Mouse (Mus musculus): Measurements from ENCODE around the gene Egr2.
A peak's percentile ranks its signal among the peaks of the same experiment; 100 is the strongest.

The Egr2 gene

GRCm38 (mm10) chr10:67547850-67548260, 12.6 kb downstream of the Egr2 start:
- no peak for TF ChIP-seq NANOG (IDR thresholded peaks at IDR 0.05; ENCODE audit: borderline replicate concordance, low read length)
- TF ChIP-seq POU5F1 (IDR thresholded peaks at IDR 0.05; ENCODE audit: borderline replicate concordance, low read length), result no peak
- no peak for TF ChIP-seq CTCF (conservative IDR thresholded peaks at IDR 0.05; ENCODE audit: low read length)
- Histone ChIP-seq H3K4me3 (replicated peaks; ENCODE audit: low read length) (peak overlapping the region; percentile 91), H3K4me1 (replicated peaks; ENCODE audit: low read depth, low read length) (peaks cover 43% of the 10 kb centered on the region), H3K9me3 (ENCODE audit: low read length) (no peaks in the 10 kb centered on the region), H3K27me3 (ENCODE audit: insufficient read depth, low read length) (no peaks in the 10 kb centered on the region), H3K36me3 (ENCODE audit: insufficient read depth, low read length) (peaks cover 32% of the 10 kb centered on the region)

- TF ChIP-seq POU5F1 (IDR thresholded peaks at IDR 0.05; ENCODE audit: borderline replicate concordance, low read length) (no peak), NANOG (IDR thresholded peaks at IDR 0.05; ENCODE audit: borderline replicate concordance, low read length) (no peak), CTCF (conservative IDR thresholded peaks at IDR 0.05; ENCODE audit: low read length) (no peak)
- peak overlapping the region; percentile 91 for H3K4me3 ChIP-seq (replicated peaks; ENCODE audit: low read length)
- H3K27me3 ChIP-seq (ENCODE audit: insufficient read depth, low read length), result no peaks in the 10 kb centered on the region
- peaks cover 43% of the 10 kb centered on the region for H3K4me1 ChIP-seq (replicated peaks; ENCODE audit: low read depth, low read length)
- peaks cover 32% of the 10 kb centered on the region for H3K36me3 ChIP-seq (ENCODE audit: insufficient read depth, low read length)
- no peaks in the 10 kb centered on the region for H3K9me3 ChIP-seq (ENCODE audit: low read length)
These were observed 13.1 kb downstream of the Egr2 start for GRCm38 (mm10) chr10:67548261-67548854.

GRCm38 (mm10) chr10:67548877-67549731, 13.8 kb downstream of the Egr2 start, which contains the start of gene Ado:
Ado (minus strand) TSS chr10:67548955.
- Histone ChIP-seq H3K9me3 (ENCODE audit: low read length) (no peaks in the 10 kb centered on the region), H3K4me1 (replicated peaks; ENCODE audit: low read depth, low read length) (peaks cover 43% of the 10 kb centered on the region), H3K36me3 (ENCODE audit: insufficient read depth, low read length) (peaks cover 32% of the 10 kb centered on the region), H3K27me3 (ENCODE audit: insufficient read depth, low read length) (no peaks in the 10 kb centered on the region), H3K4me3 (replicated peaks; ENCODE audit: low read length) (peak within 1 kb of the TSS; percentile 91)
- TF ChIP-seq CTCF (conservative IDR thresholded peaks at IDR 0.05; ENCODE audit: low read length) (no peak; the same call in 1 of the 2 replicates), NANOG (IDR thresholded peaks at IDR 0.05; ENCODE audit: borderline replicate concordance, low read length) (no peak), POU5F1 (IDR thresholded peaks at IDR 0.05; ENCODE audit: borderline replicate concordance, low read length) (no peak)

- H3K9me3 ChIP-seq (ENCODE audit: low read length), result peaks cover 8% of the 10 kb centered on the region
- no peaks in the 10 kb centered on the region for H3K27me3 ChIP-seq (ENCODE audit: insufficient read depth, low read length)
- TF ChIP-seq NANOG (IDR thresholded peaks at IDR 0.05; ENCODE audit: borderline replicate concordance, low read length) (no peak), POU5F1 (IDR thresholded peaks at IDR 0.05; ENCODE audit: borderline replicate concordance, low read length) (no peak), CTCF (conservative IDR thresholded peaks at IDR 0.05; ENCODE audit: low read length) (no peak)
- H3K4me1 ChIP-seq (replicated peaks; ENCODE audit: low read depth, low read length), result peaks cover 3% of the 10 kb centered on the region; the same call in 1 of the 2 replicates
- no peak overlapping the region for H3K4me3 ChIP-seq (replicated peaks; ENCODE audit: low read length)
- H3K36me3 ChIP-seq (ENCODE audit: insufficient read depth, low read length), result no peaks in the 10 kb centered on the region
These were observed 22.8 kb downstream of the Egr2 start for GRCm38 (mm10) chr10:67558053-67558452.

- peaks cover 10% of the 10 kb centered on the region for H3K9me3 ChIP-seq (ENCODE audit: low read length)
These were observed 24.6 kb downstream of the Egr2 start for GRCm38 (mm10) chr10:67559765-67560394.

GRCm38 (mm10) chr10:67561185-67561584, 25.9 kb downstream of the Egr2 start:
- H3K9me3 ChIP-seq (ENCODE audit: low read length), result peaks cover 10% of the 10 kb centered on the region
- H3K36me3 ChIP-seq (ENCODE audit: insufficient read depth, low read length), result no peaks in the 10 kb centered on the region
- no peak overlapping the region for H3K4me3 ChIP-seq (replicated peaks; ENCODE audit: low read length)
- peaks cover 8% of the 10 kb centered on the region; the same call in 1 of the 2 replicates for H3K27me3 ChIP-seq (ENCODE audit: insufficient read depth, low read length)
- TF ChIP-seq CTCF (conservative IDR thresholded peaks at IDR 0.05; ENCODE audit: low read length) (no peak), POU5F1 (IDR thresholded peaks at IDR 0.05; ENCODE audit: borderline replicate concordance, low read length) (no peak), NANOG (IDR thresholded peaks at IDR 0.05; ENCODE audit: borderline replicate concordance, low read length) (no peak)
- peaks cover 3% of the 10 kb centered on the region; the same call in 1 of the 2 replicates for H3K4me1 ChIP-seq (replicated peaks; ENCODE audit: low read depth, low read length)

More at GRCm38 (mm10) chr10:67559765-67560394, 24.6 kb downstream of the Egr2 start:
- Histone ChIP-seq H3K4me1 (replicated peaks; ENCODE audit: low read depth, low read length) (peaks cover 3% of the 10 kb centered on the region; the same call in 1 of the 2 replicates), H3K27me3 (ENCODE audit: insufficient read depth, low read length) (peaks cover 5% of the 10 kb centered on the region; the same call in 1 of the 2 replicates), H3K36me3 (ENCODE audit: insufficient read depth, low read length) (no peaks in the 10 kb centered on the region), H3K4me3 (replicated peaks; ENCODE audit: low read length) (no peak overlapping the region)
- no peak for TF ChIP-seq CTCF (conservative IDR thresholded peaks at IDR 0.05; ENCODE audit: low read length)
- TF ChIP-seq POU5F1 (IDR thresholded peaks at IDR 0.05; ENCODE audit: borderline replicate concordance, low read length), result no peak

GRCm38 (mm10) chr10:67564509-67564908, 29.2 kb downstream of the Egr2 start:
- TF ChIP-seq POU5F1 (IDR thresholded peaks at IDR 0.05; ENCODE audit: borderline replicate concordance, low read length), result no peak
- TF ChIP-seq CTCF (conservative IDR thresholded peaks at IDR 0.05; ENCODE audit: low read length), result no peak
- TF ChIP-seq NANOG (IDR thresholded peaks at IDR 0.05; ENCODE audit: borderline replicate concordance, low read length), result no peak
- Histone ChIP-seq H3K36me3 (ENCODE audit: insufficient read depth, low read length) (no peaks in the 10 kb centered on the region), H3K9me3 (ENCODE audit: low read length) (peaks cover 3% of the 10 kb centered on the region; the same call in 1 of the 2 replicates), H3K4me1 (replicated peaks; ENCODE audit: low read depth, low read length) (no peaks in the 10 kb centered on the region), H3K4me3 (replicated peaks; ENCODE audit: low read length) (no peak overlapping the region), H3K27me3 (ENCODE audit: insufficient read depth, low read length) (peaks cover 8% of the 10 kb centered on the region; the same call in 1 of the 2 replicates)

GRCm38 (mm10) chr10:67566104-67566503, 30.8 kb downstream of the Egr2 start:
- Histone ChIP-seq H3K4me1 (replicated peaks; ENCODE audit: low read depth, low read length) (no peaks in the 10 kb centered on the region), H3K36me3 (ENCODE audit: insufficient read depth, low read length) (no peaks in the 10 kb centered on the region)
- TF ChIP-seq POU5F1 (IDR thresholded peaks at IDR 0.05; ENCODE audit: borderline replicate concordance, low read length), result no peak
- no peak for TF ChIP-seq CTCF (conservative IDR thresholded peaks at IDR 0.05; ENCODE audit: low read length)
- TF ChIP-seq NANOG (IDR thresholded peaks at IDR 0.05; ENCODE audit: borderline replicate concordance, low read length), result no peak

More at GRCm38 (mm10) chr10:67566104-67566503, 30.8 kb downstream of the Egr2 start:
- peaks cover 3% of the 10 kb centered on the region; the same call in 1 of the 2 replicates for H3K9me3 ChIP-seq (ENCODE audit: low read length)
- peaks cover 8% of the 10 kb centered on the region; the same call in 1 of the 2 replicates for H3K27me3 ChIP-seq (ENCODE audit: insufficient read depth, low read length)
- no peak overlapping the region for H3K4me3 ChIP-seq (replicated peaks; ENCODE audit: low read length)

Measured in E14TG2a.4 (cell line).